Mouse (Mus musculus): ENCODE results near the gene Gm21987. TPM values are rescaled to one million over a fixed set of nuclear protein-coding genes. Genes with fewer than 3 reads are reported as not detected.
"Not testable (repeated sequence)": the region's sequence is repeated elsewhere in the genome, so short reads cannot be mapped to it uniquely, and the experiment has no call there.

Gene Gm21987
- polyA plus RNA-seq, 1 experiment: not detected

- no peaks in the 10 kb centered on the region for H3K27me3 ChIP-seq (ENCODE audit: control insufficient read depth, insufficient read depth, low read length)
- WGBS: 58% methylated on average over 11 of the region's 11 CpGs
- H3K27ac ChIP-seq (ENCODE audit: insufficient read depth, low read length): no peak overlapping the region
- H3K4me1 ChIP-seq (ENCODE audit: control insufficient read depth, insufficient read depth, low read length): no peaks in the 10 kb centered on the region
- no peak overlapping the region for H3K4me3 ChIP-seq (replicated peaks; ENCODE audit: insufficient read depth, low read depth, low read length)
- DNase-seq: no peak
- TF ChIP-seq POLR2A (IDR thresholded peaks at IDR 0.05; ENCODE audit: borderline replicate concordance, insufficient read depth, low read length) (no peak), CTCF (IDR thresholded peaks at IDR 0.05; ENCODE audit: borderline replicate concordance, insufficient read depth, low read depth, low read length) (no peak)
These were observed 38.6 kb upstream of the Gm21987 start for GRCm38 (mm10) chr16:38308195-38308594.

- H3K27ac ChIP-seq (ENCODE audit: insufficient read depth, low read length): no peak overlapping the region
- 77% methylated on average over 9 of the region's 9 CpGs for WGBS
- H3K27me3 ChIP-seq (ENCODE audit: control insufficient read depth, insufficient read depth, low read length): peaks cover 1% of the 10 kb centered on the region; the same call in 1 of the 2 replicates
- no peak for DNase-seq
- no peak for TF ChIP-seq POLR2A (IDR thresholded peaks at IDR 0.05; ENCODE audit: borderline replicate concordance, insufficient read depth, low read length)
- TF ChIP-seq CTCF (IDR thresholded peaks at IDR 0.05; ENCODE audit: borderline replicate concordance, insufficient read depth, low read depth, low read length): no peak
- H3K4me1 ChIP-seq (ENCODE audit: control insufficient read depth, insufficient read depth, low read length): no peaks in the 10 kb centered on the region
- no peak overlapping the region for H3K4me3 ChIP-seq (replicated peaks; ENCODE audit: insufficient read depth, low read depth, low read length)
These were observed 28.3 kb upstream of the Gm21987 start for GRCm38 (mm10) chr16:38318492-38318891.

- no peak for DNase-seq
- Histone ChIP-seq H3K4me1 (ENCODE audit: control insufficient read depth, insufficient read depth, low read length) (no peaks in the 10 kb centered on the region), H3K4me3 (replicated peaks; ENCODE audit: insufficient read depth, low read depth, low read length) (no peak overlapping the region), H3K27me3 (ENCODE audit: control insufficient read depth, insufficient read depth, low read length) (peaks cover 1% of the 10 kb centered on the region; the same call in 1 of the 2 replicates), H3K27ac (ENCODE audit: insufficient read depth, low read length) (no peak overlapping the region)
- TF ChIP-seq CTCF (IDR thresholded peaks at IDR 0.05; ENCODE audit: borderline replicate concordance, insufficient read depth, low read depth, low read length): no peak
- TF ChIP-seq POLR2A (IDR thresholded peaks at IDR 0.05; ENCODE audit: borderline replicate concordance, insufficient read depth, low read length): no peak
- WGBS: 85% methylated on average over 4 of the region's 4 CpGs
These were observed 27.8 kb upstream of the Gm21987 start for GRCm38 (mm10) chr16:38319087-38319486.

- H3K27me3 ChIP-seq (ENCODE audit: control insufficient read depth, insufficient read depth, low read length): peaks cover 1% of the 10 kb centered on the region; the same call in 1 of the 2 replicates
- 23% methylated on average over 17 of the region's 17 CpGs for WGBS
- DNase-seq: peak; percentile 61 to 63
- TF ChIP-seq CTCF (IDR thresholded peaks at IDR 0.05; ENCODE audit: borderline replicate concordance, insufficient read depth, low read depth, low read length): peak; percentile 74; the same call in 1 of the 2 replicates
- no peak for TF ChIP-seq POLR2A (IDR thresholded peaks at IDR 0.05; ENCODE audit: borderline replicate concordance, insufficient read depth, low read length)
- no peaks in the 10 kb centered on the region for H3K4me1 ChIP-seq (ENCODE audit: control insufficient read depth, insufficient read depth, low read length)
- H3K27ac ChIP-seq (ENCODE audit: insufficient read depth, low read length): no peak overlapping the region
- H3K4me3 ChIP-seq (replicated peaks; ENCODE audit: insufficient read depth, low read depth, low read length): peak overlapping the region; percentile 48
These were observed 25.3 kb upstream of the Gm21987 start for GRCm38 (mm10) chr16:38321452-38321935.

DNA sequence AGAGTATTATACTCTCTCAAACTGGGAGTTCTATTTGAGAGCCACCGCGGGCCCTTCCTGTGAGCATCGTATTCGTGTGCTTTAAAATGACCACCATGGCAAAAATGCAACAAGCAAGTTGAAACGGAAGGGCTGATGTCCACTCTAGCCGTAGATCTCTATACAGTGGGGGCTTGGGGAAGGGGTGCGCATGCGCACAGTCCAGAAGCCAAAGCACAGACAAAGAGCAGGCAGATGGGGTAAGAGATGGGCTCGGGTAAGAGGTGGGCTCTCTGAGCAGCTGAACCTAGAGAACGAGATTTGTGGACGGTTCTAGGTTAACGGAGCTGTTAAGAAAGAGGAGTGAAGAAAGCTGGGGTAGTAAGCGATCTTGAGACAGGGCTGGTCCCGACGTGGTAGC, 22.5 kb upstream of the Gm21987 start:
- TF ChIP-seq POLR2A (IDR thresholded peaks at IDR 0.05; ENCODE audit: borderline replicate concordance, insufficient read depth, low read length): no peak
- 93% methylated on average over 15 of the region's 15 CpGs for WGBS
- DNase-seq: no peak

GRCm38 (mm10) chr16:38326778-38327397, 20.0 kb upstream of the Gm21987 start:
- H3K27me3 ChIP-seq (ENCODE audit: control insufficient read depth, insufficient read depth, low read length): no peaks in the 10 kb centered on the region
- no peak for DNase-seq
- H3K4me3 ChIP-seq (replicated peaks; ENCODE audit: insufficient read depth, low read depth, low read length): no peak overlapping the region
- no peak overlapping the region for H3K27ac ChIP-seq (ENCODE audit: insufficient read depth, low read length)
- WGBS: 70% methylated on average over 11 of the region's 11 CpGs
- H3K4me1 ChIP-seq (ENCODE audit: control insufficient read depth, insufficient read depth, low read length): no peaks in the 10 kb centered on the region
- no peak for TF ChIP-seq POLR2A (IDR thresholded peaks at IDR 0.05; ENCODE audit: borderline replicate concordance, insufficient read depth, low read length)
- no peak for TF ChIP-seq CTCF (IDR thresholded peaks at IDR 0.05; ENCODE audit: borderline replicate concordance, insufficient read depth, low read depth, low read length)

More for the DNA sequence above, 22.5 kb upstream of the Gm21987 start:
- Histone ChIP-seq H3K27me3 (ENCODE audit: control insufficient read depth, insufficient read depth, low read length) (peaks cover 1% of the 10 kb centered on the region; the same call in 1 of the 2 replicates), H3K4me3 (replicated peaks; ENCODE audit: insufficient read depth, low read depth, low read length) (no peak overlapping the region), H3K27ac (ENCODE audit: insufficient read depth, low read length) (no peak overlapping the region), H3K4me1 (ENCODE audit: control insufficient read depth, insufficient read depth, low read length) (no peaks in the 10 kb centered on the region)

DNA sequence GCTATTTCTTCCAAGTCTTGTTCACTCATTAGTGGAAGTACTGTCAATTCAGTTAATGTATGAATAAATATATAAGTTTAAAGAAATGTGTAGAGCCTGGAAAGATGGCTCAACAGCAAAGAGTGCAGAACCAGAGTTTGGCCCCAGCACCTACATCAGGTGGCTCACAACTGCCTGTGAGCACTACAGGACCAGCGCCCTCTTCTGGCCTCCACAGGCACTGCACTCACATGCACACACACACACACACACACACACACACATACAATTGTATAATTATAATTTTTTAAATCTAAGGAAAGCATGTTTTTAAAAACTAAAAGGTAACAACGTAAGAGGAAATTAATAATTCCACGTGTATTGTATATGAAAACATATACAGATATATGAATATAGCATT, 17.5 kb upstream of the Gm21987 start:
- TF ChIP-seq CTCF (IDR thresholded peaks at IDR 0.05; ENCODE audit: borderline replicate concordance, insufficient read depth, low read depth, low read length): no peak
- TF ChIP-seq POLR2A (IDR thresholded peaks at IDR 0.05; ENCODE audit: borderline replicate concordance, insufficient read depth, low read length): no peak
- H3K27me3 ChIP-seq (ENCODE audit: control insufficient read depth, insufficient read depth, low read length): no peaks in the 10 kb centered on the region
- H3K27ac ChIP-seq (ENCODE audit: insufficient read depth, low read length): no peak overlapping the region
- H3K4me1 ChIP-seq (ENCODE audit: control insufficient read depth, insufficient read depth, low read length): no peaks in the 10 kb centered on the region
- no peak overlapping the region for H3K4me3 ChIP-seq (replicated peaks; ENCODE audit: insufficient read depth, low read depth, low read length)
- DNase-seq: no peak
- WGBS: 91% methylated on average over 3 of the region's 3 CpGs

- Histone ChIP-seq H3K4me3 (replicated peaks; ENCODE audit: insufficient read depth, low read depth, low read length) (no peak overlapping the region), H3K4me1 (ENCODE audit: control insufficient read depth, insufficient read depth, low read length) (no peaks in the 10 kb centered on the region), H3K27ac (ENCODE audit: insufficient read depth, low read length) (no peak overlapping the region), H3K27me3 (ENCODE audit: control insufficient read depth, insufficient read depth, low read length) (no peaks in the 10 kb centered on the region)
- WGBS: 52% methylated on average over 6 of the region's 6 CpGs
- no peak for TF ChIP-seq CTCF (IDR thresholded peaks at IDR 0.05; ENCODE audit: borderline replicate concordance, insufficient read depth, low read depth, low read length)
- TF ChIP-seq POLR2A (IDR thresholded peaks at IDR 0.05; ENCODE audit: borderline replicate concordance, insufficient read depth, low read length): no peak
- DNase-seq: no peak
These were observed 12.4 kb upstream of the Gm21987 start for GRCm38 (mm10) chr16:38334431-38334830.

- not testable (repeated sequence) for H3K27me3 ChIP-seq (ENCODE audit: control insufficient read depth, insufficient read depth, low read length); DNase-seq; H3K4me1 ChIP-seq (ENCODE audit: control insufficient read depth, insufficient read depth, low read length); H3K27ac ChIP-seq (ENCODE audit: insufficient read depth, low read length); H3K4me3 ChIP-seq (replicated peaks; ENCODE audit: insufficient read depth, low read depth, low read length)
- WGBS: 76% methylated on average over 4 of the region's 4 CpGs
These were observed 8.8 kb upstream of the Gm21987 start for GRCm38 (mm10) chr16:38338077-38338476.

Data from cerebellum, adult 2 months (tissue).